Comparison of ENCODE assay signal across 10 mouse cellular contexts in genomic region chr13:29232681-29233080, GRCm38 (mm10).
DNase-seq lines count a peak whose midpoint lies in the region; ATAC-seq lines count a peak whose summit lies in the region.
"Had no signal": no experiment of that assay in that cellular context is flagged by ENCODE, and none has a peak within 500 bp of the region (broad histone marks: within the 10 kb centered on the region; RNA-seq: fewer than 3 reads in every experiment).

No protein-coding gene starts in this region.

- H3K4me3 ChIP-seq in midbrain, embryonic 11.5 days (ENCODE audit: low read depth, low read length) = no peak overlapping the region
- H3K4me3 ChIP-seq: heart, embryonic 15.5 days had no signal

- H3K9ac ChIP-seq in midbrain, embryonic 11.5 days (ENCODE audit: low read length) = no peak overlapping the region
- H3K9ac ChIP-seq: heart, embryonic 15.5 days had no signal

- peak; percentile 27 for DNase-seq in CD4-positive, CD25-positive, alpha-beta regulatory T cell, adult 2 months (ENCODE audit: low read depth, low spot score)
- peak; percentile 35 to 44 for DNase-seq in left cerebral cortex, postnatal 14 days (ENCODE audit: low spot score in 2 of 2)
- no peak for DNase-seq in left cerebral cortex, adult 11 months (ENCODE audit: low spot score)
- peak; percentile 25 for DNase-seq in A20 (ENCODE audit: low read depth, low spot score)
- DNase-seq in kidney, adult 8-10 months = peak; percentile 33 to 34
- no peak for DNase-seq in heart, postnatal 14 days
- no peak for DNase-seq in midbrain, embryonic 11.5 days (ENCODE audit: low spot score, missing footprints)
- DNase-seq: cerebellum, adult 9-10 months had no signal

- ATAC-seq in CD4-positive, CD25-positive, alpha-beta regulatory T cell, adult 4 months = no peak
- ATAC-seq in midbrain, embryonic 11.5 days (ENCODE audit: low FRiP score) = no peak

- no peak overlapping the region for H3K4me2 ChIP-seq in midbrain, embryonic 11.5 days
- H3K4me2 ChIP-seq: heart, embryonic 15.5 days had no signal

- 84% methylated on average over 4 of the region's 4 CpGs for WGBS in midbrain, embryonic 11.5 days

- intact Hi-C loops in left cerebral cortex, postnatal 14 days (cut with DNase I) = no loop called here
- intact Hi-C loops in heart, postnatal 14 days (cut with DNase I) = no loop called here

- H3K27me3 ChIP-seq in midbrain, embryonic 11.5 days (ENCODE audit: control insufficient read depth, insufficient read depth, low read length) = no peaks in the 10 kb centered on the region
- H3K27me3 ChIP-seq: heart, embryonic 15.5 days had no signal

- H3K36me3 ChIP-seq in midbrain, embryonic 11.5 days (ENCODE audit: control insufficient read depth, insufficient read depth, low read length) = no peaks in the 10 kb centered on the region
- H3K36me3 ChIP-seq: heart, embryonic 15.5 days had no signal

- H3K9me3 ChIP-seq in midbrain, embryonic 11.5 days (ENCODE audit: control insufficient read depth, low read length) = no peaks in the 10 kb centered on the region
- H3K9me3 ChIP-seq: heart, embryonic 15.5 days had no signal

- no peak overlapping the region for H3K27ac ChIP-seq in midbrain, embryonic 11.5 days (ENCODE audit: low read depth, low read length)
- H3K27ac ChIP-seq: heart, embryonic 15.5 days had no signal

- no peaks in the 10 kb centered on the region for H3K4me1 ChIP-seq in midbrain, embryonic 11.5 days (ENCODE audit: control insufficient read depth, insufficient read depth, low read length)

Comparison
In these comparisons a context has a peak if more than half of its experiments do, and no peak if none do; other contexts are left out.
1. DNase-seq: peak in CD4-positive, CD25-positive, alpha-beta regulatory T cell, adult 2 months (single experiment), left cerebral cortex, postnatal 14 days (2 of 2), A20 (single experiment) and kidney, adult 8-10 months (2 of 2); none in left cerebral cortex, adult 11 months (single experiment), heart, postnatal 14 days (0 of 2) and midbrain, embryonic 11.5 days (single experiment).